Mouse (Mus musculus) CH12F3 (cell line): Measurements from ENCODE around the gene Wdr13.

Experiments used
- in situ Hi-C: fragments of 300-500 bp; cut with MboI; formaldehyde crosslinking; loops from 2 replicates; pipeline ENCODE4 v1.14.3; 2020; ENCODE audit warnings: low sequenced_read_pairs

Wdr13 gene

DNA sequence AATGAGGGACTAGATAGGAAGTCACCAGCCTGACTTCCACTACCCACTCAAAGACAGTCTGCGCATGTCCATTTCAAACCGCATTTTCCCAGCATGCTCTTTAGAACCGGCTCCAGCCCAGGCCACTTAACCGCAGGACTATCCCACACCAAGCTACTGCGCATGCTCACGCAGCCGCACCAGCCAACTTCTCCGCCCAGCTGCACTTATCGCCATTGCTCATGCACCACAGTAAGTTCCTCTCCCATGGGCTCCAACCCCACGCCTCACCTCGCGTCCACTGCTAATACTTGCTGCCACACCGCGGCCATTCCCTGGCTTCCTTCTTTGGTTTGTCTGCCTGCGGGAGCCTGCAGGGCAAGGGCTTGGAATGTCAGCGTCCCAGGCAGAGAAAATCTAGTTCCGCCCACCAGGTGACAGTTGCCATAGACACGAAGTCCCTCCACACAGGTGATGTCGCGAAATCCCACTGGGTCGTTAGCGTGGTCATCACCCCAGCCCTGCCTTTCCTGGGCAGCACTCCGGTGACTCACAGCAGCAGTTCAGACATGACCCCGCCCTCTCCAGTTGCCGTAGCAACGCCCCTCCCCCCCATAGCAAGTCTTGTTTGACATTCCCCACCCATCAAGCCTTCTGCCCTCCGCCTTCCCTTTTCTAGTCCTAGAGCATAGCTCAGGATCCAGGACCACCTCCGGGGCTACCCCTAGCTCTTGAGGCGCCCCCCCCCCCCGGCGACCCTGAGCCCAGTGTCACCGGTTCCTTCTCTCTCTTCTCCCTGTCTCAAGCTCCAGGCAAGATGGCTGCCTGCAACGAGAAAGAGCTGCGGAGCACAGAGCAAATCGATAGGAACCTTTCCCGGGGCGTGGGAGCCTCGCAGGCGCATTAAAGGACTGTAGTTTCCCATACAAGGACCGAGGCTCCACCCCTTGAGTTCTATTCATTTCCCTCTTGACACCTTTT, at the start of gene Wdr13:
Gene Wdr13 (minus strand): TSS at position 876 of the 960 bp plus-strand sequence.
- in situ Hi-C loops, result no loop called here

DNA sequence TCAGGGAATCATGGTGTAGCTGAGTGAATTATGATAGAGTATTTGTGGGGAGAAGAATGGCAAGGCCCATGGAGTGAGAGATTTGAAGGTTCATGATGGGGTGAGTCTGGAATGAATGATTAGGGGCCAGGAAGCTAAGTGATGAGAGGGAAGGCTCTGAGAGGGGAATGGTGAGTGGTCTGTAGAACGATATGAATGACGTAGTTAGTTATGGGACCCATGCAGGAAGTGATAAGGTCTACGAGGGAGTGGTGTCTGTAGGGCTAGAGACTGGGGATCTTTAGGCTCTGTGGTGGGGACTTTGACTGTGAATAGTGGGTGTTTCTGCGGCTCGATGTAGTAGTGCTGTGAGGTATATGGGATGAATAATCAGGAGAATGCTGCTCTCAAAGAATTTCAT, 47.0 kb upstream of the Wdr13 start:
- in situ Hi-C loops, result no loop called here

DNA sequence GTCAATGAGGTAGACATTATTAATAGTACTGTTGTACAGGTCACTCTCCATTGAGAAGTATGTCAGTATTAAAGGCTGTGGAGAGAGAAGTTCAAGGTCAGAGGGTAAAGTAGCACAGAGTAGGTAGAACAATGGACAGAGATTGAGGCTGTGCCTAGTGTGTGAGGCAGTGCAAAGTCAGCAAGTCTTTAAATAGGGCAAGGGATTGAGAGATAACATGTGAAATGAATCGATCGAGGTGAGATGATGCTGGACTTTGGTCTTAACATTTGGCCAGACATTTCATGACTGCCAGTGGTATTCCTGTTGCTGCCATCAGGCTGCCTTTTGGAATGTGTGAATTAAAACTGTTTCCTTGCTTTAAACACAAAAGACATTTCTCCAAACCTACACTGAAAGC, 46.2 kb upstream of the Wdr13 start:
- in situ Hi-C loops, result no loop called here

DNA sequence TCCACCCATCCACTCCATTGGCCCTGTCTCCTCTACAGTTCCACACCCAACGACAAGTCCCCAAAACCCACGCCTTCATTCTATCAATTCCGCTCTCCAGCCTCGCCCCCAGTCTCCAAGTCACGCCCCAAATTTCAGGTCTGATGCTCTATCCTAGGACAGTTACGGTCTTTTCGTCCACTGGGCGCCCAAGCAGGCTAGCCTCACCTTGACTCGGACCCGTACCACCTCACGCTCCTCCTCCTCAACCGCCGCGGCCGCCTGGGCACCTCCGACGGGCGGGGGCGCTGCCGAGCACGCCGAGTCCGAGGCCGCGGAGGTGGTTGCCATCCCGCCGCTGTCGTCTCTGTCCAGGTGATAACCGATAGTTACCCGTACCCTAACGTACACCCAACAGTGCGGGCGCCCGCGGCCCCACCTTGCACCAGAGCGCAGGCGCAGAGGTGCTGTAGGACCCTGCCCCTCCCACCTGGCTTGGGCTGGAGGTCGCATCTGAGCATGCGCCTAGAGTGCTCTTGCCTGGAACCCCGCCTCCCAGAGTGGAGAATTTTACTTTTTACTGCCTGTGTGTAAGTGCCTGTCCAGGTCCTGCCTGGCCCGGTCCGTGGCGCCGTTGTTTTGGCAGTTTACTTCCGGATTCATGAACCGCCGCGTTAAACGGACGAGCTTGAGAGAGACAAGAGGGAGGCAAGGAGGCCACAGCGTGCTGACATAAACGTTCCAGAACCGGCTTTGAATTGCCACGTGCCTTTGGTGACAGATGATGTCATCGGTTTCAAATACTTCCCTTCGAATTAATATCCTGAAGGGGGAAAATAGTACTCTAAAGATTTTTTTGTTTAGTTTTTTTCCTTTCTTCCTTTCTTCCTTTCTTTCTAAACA, 43.1 kb upstream of the Wdr13 start, which contains the start of gene Tbc1d25:
Gene Tbc1d25 (minus strand): TSS at position 678 of the 882 bp plus-strand sequence.
- in situ Hi-C loops, result no loop called here

DNA sequence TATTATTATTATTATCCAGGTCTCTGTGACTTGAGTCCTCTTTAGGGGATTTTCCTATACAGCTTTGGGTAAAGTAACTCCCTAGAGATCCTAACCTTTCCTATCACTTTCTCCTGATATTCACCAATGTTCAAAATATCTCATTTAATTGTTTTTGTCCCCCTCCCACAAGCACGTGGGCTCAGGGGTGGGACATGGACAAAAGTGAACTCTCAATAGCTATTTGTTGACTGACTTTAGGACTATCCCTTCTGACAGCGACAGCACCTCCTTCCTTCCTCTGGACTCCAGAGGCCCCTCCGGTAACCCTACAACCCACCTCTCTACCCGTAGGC, 42.4 kb upstream of the Wdr13 start:
- in situ Hi-C loops, result no loop called here

DNA sequence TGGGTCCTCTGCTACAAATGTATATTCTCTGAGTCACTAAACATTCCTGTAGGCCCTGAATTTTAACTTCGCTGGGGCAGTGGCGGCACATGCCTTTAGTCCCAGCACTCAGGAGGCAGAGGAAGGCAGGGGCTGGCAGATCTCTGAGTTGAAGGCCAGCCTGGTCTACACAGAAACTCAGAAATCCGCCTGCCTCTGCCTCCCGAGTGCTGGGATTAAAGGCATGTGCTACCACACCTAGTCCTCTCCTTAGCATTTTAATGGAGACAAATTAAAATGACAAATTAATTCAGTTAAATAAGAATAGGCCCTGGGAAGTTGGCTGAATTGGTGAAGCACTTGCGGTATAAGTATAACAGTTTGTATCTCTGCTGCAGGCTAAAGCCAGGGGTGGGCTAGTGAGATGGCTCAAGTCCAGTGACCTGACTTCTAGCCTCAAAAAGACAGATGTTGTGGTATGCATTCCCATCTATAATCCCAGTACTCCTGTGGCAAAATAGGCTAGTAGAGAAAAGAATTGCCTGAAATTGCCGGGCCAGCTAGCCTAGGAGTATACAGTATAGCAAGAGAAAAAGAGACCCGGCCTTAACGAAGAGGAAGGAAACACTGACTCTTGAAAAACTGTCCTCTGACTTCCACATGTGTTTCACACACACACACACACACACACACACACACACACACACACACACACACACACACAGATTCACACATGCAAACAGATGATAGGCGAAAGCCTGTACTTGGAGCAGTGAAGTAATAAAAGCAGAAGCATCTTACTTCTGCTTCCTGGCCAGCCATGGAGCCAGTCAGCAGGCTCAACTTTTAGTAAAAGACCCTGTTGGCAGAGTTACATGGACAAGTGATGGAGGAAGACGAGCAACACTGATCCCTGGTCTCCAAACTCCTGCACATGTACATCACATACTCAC, 35.3 kb upstream of the Wdr13 start:
- in situ Hi-C loops, result no loop called here

DNA sequence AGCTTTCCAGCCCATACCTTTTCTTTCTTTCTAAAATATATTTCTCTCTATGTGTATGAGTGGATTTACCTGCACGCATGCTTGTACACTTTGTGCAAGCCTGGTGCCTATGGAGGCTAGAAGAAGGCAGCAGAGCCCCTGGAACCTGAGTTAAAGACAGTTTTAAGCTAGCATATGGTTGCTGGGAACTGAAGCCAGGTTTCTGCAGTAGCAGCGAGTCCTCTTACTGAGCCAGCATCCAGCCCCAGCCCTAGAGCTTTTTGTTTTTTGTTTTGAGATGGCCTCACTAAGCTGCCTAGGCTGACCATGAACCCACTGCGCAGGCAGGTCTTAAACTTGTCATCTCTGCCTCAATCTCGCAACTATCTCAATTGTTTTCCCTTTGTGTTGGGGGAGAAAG, 31.8 kb upstream of the Wdr13 start:
- in situ Hi-C loops, result no loop called here

DNA sequence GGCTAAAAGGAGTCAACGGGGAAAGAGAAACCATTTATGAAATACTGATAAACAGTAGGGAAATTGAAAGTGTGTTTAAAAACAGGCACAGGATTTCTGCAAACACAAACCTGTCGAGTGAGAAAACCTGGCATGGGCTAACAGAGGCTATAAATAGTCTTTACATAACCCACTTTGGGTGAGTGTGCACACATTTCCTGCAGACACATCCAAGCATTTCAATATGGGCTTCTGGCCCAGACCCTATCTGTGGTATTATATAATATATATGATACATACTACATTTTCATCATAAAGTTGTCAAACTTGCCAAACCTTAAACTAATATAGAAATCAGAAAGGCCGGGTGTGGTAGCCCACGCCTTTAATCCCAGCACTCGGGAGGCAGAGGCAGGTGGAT, 30.4 kb upstream of the Wdr13 start:
- in situ Hi-C loops, result no loop called here

DNA sequence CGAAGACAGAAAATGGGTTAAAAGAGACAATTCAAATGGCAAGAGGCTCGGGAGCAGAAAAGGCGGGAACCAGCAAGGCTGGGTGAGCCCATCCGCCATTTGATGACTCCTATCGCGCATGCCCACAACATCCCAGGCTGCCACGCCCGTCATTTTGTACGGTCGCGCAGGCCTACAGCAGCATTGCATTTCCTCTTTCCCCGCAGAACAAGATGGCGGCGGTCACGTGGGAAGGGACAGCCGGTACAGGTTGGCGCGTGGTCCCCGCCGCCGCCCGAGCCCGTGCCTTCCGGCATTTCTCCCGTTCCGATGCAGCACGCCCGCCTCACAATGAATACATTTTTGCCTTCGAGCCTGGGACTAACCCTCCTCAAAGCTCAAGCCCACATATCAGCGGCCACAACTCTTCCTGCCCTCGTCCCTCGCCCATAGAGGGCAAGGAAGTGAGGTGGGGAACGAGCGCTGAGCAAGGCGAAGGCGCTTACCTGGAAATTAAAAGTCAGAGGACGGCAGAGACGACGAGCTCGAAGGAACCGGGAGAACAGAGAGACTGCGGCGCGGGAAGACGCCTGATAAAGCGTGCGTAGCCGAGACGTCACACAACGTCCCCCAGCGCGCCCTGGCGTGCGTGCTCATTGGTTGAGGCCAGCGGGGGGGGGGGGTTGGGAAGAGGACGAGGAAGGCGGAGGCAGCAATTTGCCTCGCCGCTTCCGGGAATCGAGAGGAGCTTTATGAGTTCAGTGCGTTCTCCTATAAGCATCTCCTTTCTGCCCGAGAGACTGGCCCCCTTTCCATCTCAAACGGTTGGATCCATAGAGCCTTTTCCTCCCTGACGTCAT, 12.7 kb upstream of the Wdr13 start, which contains the start of gene Rbm3:
Gene Rbm3 (minus strand): TSS at position 728 of the 839 bp plus-strand sequence.
- in situ Hi-C loops, result no loop called here

DNA sequence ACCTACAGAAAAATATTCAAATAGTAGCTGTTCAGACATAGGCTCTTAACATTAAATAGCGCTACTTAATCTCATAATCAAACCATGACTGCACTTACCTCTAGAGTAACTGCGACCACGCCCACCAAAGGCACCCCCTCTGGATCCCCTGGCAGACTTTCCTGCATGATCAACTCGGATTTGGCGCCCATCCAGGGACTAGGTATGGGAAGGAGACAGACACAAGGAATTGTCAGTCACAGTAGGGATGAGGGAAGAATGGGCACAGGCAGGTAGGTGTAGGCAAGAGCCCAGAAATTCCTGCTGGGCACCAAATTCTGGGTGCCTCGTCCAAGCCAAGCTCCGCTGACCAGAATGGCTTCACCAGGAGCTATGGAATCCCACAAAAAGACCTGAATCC, 11.1 kb upstream of the Wdr13 start:
- in situ Hi-C loops, result no loop called here

DNA sequence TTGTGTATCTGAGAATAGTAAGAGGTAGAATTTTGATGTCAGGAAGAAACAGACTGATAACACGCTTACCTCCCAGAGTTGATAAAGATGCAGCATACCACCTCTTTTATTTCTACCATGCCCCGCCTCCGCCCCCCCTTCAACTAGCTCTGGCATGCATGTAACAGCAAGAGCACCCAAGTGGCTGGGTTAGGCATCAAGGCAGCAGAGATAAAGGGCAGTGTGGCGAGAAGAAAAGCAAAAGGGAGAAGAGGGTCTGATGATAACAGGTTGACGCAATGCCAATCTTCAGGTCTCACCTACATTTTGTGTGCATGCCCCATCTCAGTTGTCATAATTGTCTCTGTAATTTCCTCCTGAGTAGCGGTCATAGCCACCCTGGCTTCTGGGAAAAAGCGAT, 10.3 kb upstream of the Wdr13 start:
- in situ Hi-C loops, result no loop called here

DNA sequence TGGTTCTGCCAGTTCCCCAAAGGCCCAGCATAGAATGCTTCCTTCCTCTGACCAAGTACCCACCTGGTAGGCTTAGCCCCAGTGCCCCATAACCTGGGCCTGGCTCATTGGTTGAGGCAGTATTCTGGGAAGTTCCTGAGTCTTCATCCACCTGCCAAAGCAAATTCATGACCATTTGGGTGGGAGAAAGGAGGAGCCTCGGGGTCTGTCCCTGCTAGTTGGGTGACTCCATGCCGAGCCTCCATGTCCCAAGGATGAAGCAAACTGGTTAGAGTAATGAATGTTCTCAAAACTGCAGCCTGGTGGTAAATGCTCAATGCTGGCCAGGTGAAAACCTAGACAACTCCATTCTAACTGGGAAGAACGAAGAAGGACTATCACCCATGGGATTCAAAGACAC, 8.4 kb upstream of the Wdr13 start:
- in situ Hi-C loops, result no loop called here

DNA sequence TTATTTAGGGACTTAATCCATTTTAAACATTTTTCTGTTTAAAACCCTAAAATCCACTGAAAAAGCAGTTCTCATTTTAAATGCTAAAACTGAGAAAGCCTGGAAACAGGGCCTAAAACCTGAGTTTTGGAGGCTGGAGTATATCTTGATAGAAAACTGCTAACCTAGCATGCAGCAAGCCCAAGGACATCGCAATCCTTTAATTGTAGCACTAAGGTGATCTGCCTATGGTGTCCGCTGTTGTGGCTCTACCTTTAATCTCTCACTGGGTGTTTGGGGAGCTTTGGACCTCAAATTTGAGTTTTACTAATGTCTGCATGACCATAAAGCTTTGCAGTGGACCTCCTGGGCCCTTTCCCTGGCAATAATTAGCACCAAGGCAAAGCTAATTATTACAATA, 7.8 kb upstream of the Wdr13 start:
- in situ Hi-C loops, result no loop called here

DNA sequence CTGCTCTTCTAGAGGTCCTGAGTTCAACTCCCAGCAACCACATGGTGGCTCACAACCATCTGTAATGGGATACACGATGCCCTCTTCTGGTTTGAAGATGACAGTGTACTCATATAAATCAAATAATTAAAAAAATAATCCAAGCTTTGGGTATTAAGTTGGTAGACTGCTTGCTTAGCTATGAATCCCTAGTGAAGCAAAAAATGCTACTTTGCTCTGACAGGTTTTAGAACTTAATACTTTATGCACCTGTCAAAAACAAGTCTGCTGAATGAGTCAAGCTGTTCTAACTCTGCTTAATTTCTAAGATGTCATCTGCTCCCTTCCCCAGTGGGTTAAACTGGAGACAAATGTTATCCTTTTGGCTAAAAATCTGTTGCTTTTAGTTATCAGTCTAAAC, 6.8 kb upstream of the Wdr13 start:
- in situ Hi-C loops, result no loop called here

DNA sequence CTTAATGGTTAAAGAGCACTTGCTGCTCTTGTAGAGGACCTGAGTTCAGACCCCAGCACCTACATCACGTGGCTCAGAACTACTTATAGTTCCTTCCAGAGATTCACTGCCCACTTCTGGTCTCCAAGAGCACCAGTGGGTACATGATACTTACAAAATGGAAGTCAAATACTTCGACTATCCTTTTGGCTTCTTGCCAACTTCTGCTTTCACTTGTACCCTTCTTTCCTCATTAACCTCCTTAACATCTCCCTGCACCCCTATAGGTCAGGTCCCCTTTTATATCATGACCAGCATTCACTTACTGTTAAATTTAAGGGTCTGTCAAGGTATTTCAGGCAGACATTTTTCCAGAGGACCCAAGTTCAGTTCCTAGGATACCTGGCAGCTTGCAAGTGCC, 3.2 kb upstream of the Wdr13 start:
- in situ Hi-C loops, result no loop called here

DNA sequence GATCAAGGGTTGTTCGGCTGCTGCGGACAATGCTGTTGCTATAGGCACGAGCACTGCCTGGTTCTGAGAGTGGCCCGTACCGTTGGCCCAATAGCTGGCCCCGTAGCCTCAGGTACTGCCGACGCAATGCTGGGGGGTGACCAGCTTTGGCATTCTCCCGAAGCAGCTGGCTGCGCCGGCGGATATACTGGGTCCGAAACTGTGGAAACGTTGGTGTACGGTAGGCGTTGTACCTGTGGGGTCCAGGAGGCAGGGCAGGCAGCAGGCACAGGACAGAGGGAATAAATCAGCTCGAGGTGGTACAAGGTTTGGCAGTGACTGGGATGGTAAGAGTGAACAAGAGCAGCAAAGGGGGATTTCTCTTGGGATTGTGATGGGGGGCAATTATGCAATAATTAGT, 1.3 kb downstream of the Wdr13 start:
- in situ Hi-C loops, result no loop called here

DNA sequence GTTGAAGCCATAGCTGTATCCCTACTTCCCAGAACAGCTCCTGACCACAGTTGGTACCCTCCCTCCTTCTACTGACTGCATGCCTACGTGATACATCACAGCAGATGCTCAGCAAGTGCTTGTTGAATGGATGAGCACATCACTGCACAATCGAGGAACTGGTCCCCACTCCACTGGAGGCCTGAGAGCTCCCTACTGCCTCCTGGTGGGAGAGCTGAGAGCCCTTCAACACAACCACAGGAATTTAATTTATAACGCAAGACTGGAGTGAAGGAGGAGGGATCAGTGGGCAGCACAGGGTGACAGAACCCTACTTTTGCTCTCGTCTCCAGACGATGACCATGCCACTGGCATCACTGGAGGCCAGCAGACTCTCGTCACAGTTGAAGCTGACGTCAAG, 7.5 kb downstream of the Wdr13 start:
- in situ Hi-C loops, result no loop called here

DNA sequence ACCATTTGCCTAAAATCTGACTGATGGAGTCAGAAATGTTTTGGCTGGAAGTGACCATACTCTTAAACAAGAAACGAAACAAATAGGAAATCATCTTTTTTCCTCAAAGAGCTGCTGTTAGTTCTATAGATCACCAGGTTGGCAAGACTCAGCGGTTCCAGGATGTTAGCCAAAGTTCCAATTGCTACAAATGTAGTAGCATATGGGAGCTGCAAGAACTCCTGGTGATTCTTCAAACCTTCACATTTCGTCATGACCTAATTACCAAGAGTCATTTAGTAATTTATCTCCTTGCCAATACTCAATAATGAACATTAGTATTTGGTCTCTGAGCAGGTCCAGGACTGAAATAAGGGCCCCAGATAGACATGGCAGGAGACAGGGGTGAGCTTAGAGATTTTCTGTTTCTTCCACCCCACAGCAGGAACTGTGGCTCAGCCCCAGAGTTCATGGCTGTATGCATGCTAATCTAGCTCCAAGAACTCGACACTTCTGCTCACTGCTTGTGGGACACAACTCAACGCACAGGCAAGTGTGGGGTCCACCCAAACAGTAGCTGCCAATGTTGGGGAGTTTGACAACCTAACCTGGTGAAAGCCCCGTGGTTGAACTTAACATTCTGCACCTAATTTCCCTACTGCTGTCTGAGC, 8.7 kb downstream of the Wdr13 start:
- in situ Hi-C loops, result loop anchor here (25.0 kb wide), 1 partner anchor 212 kb away; the partner anchor contains the start of genes Gm10490, Gm10491 and Pcsk1n

DNA sequence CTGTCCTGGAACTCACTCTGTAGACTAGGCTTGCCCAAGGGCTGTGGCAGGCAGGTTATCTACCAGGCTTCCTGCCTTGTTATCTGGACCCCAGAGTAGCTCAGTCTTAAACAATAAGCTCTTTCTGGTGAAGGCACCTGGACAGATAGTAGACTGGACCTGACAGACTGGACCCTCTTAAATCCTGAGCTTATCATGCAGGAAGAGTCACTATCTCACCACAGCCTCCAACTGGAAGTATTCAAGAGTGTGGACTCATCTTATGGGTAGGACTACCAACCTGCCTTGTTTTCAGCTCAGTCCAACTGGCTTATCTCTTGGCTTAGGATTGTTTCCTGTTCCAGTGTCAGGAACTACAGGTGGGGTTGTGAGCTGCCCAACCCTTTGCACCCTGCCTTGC, 15.4 kb downstream of the Wdr13 start:
- in situ Hi-C loops, result loop anchor here (25.0 kb wide), 1 partner anchor 205 kb away; the partner anchor contains the start of genes Gm10490, Gm10491 and Pcsk1n
